Mouse (Mus musculus): ENCODE data around the gene Nelfb. TPM values are rescaled to one million over a fixed set of nuclear protein-coding genes. Genes with fewer than 3 reads are reported as not detected.

Gene Nelfb
- polyA plus RNA-seq, 1 experiment from 2014 or later = 116 TPM

DNA sequence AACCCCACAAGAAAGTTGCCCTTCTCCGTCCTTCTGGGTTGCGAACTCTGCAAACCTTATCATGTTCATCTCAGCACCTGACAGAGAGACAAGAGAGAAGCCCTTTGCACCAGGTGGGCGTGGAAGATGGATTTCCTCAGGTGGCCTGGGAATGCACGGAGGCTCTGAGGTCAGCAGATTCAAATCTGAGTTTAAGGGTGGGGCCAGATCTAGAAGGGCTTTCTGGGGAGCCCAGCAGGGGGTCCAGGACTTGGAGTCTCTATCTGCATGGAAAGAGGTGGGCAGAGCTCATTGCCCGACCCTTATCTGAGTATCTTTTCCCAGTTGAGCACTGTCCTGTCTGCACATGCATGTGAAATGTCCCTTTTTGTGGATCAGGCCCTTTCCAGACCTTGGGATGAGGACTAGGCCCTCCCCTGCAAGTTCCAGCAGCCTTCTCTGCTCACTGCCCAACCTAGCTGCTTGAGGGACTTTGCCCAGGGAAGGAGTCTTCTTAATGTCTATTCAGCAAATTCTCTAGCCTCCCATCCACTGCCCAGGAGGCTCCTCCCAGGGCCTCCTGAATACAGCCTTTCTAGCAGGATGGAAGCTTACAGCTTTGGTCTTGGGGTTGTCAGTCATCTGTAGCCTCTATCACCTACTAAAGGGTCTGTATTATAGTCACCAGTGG lies 23.4 kb upstream of the Nelfb start:
- ATAC-seq = no peak
- no peak overlapping the region for H3K4me2 ChIP-seq (ENCODE audit: low read length)
- no peaks in the 10 kb centered on the region for H3K4me1 ChIP-seq (ENCODE audit: control insufficient read depth, insufficient read depth, low read length)
- no peaks in the 10 kb centered on the region for H3K9me3 ChIP-seq (replicated peaks; ENCODE audit: control insufficient read depth, low read length, poor library complexity, severe bottlenecking)
- 77% methylated on average over 5 of the region's 5 CpGs for WGBS
- H3K27ac ChIP-seq (ENCODE audit: low read length) = no peak overlapping the region
- H3K4me3 ChIP-seq (ENCODE audit: low read depth, low read length) = no peak overlapping the region
- H3K27me3 ChIP-seq (ENCODE audit: control insufficient read depth, insufficient read depth, low read depth, low read length) = peaks cover 7% of the 10 kb centered on the region; the same call in 1 of the 2 replicates
- H3K9ac ChIP-seq (ENCODE audit: low read depth, low read length) = no peak overlapping the region
- H3K36me3 ChIP-seq (ENCODE audit: control insufficient read depth, insufficient read depth, low read length) = no peaks in the 10 kb centered on the region

DNA sequence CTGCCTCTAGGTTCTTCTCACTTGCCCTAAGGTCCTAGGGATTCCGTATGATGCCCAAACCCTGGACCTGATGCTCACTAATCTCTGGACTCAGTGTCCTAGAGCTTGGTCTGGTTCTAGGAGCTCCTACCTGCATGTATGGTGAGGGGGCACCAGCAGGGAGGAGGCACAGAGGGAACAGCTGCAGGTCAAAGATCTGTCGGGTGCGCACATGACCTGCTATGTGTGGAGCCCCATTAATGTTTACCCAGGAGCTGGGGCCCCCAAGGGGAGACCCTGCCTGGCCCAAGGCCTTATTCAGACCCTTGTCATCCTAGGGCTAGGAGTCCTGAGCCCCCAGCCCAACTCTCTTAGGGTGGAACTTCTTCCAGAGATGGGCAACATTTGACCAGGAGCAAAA lies 22.8 kb upstream of the Nelfb start, which contains the start of gene Slc34a3:
TSS of gene Slc34a3 (minus strand) at position 315 of the 400 bp plus-strand sequence.
- Histone ChIP-seq H3K27ac (ENCODE audit: low read length) (no peak within 1 kb of the TSS), H3K36me3 (ENCODE audit: control insufficient read depth, insufficient read depth, low read length) (no peaks in the 10 kb centered on the region), H3K9me3 (replicated peaks; ENCODE audit: control insufficient read depth, low read length, poor library complexity, severe bottlenecking) (no peaks in the 10 kb centered on the region), H3K4me2 (ENCODE audit: low read length) (no peak within 1 kb of the TSS), H3K4me1 (ENCODE audit: control insufficient read depth, insufficient read depth, low read length) (no peaks in the 10 kb centered on the region; the same call in 1 of the 2 replicates), H3K9ac (ENCODE audit: low read depth, low read length) (no peak within 1 kb of the TSS), H3K27me3 (ENCODE audit: control insufficient read depth, insufficient read depth, low read depth, low read length) (peaks cover 7% of the 10 kb centered on the region; the same call in 1 of the 2 replicates), H3K4me3 (ENCODE audit: low read depth, low read length) (no peak within 1 kb of the TSS)
- 90% methylated on average over 3 of the region's 3 CpGs for WGBS
- ATAC-seq = no peak

DNA sequence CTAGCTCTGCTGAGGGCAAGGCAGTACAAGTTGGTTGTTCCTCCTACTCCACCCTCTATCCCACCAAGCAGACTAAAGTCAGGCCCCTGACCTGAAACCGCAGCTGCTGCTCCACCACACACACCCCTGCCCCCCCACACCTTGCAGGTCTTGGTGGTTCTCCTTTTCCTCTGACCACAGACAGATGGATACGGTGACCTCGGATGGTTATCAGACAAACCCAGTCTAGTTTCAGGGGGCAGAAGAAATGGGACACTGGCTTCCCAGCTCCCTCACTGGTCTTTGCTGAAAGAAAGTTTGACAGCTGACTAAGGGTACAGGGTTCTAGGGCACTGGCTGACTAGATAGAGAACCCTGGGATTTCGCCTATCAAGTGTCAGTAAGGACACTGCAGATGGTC lies 22.1 kb upstream of the Nelfb start:
- no peaks in the 10 kb centered on the region for H3K36me3 ChIP-seq (ENCODE audit: control insufficient read depth, insufficient read depth, low read length)
- H3K4me1 ChIP-seq (ENCODE audit: control insufficient read depth, insufficient read depth, low read length) = peaks cover 4% of the 10 kb centered on the region; the same call in 1 of the 2 replicates
- no peak overlapping the region for H3K4me3 ChIP-seq (ENCODE audit: low read depth, low read length)
- H3K4me2 ChIP-seq (ENCODE audit: low read length) = no peak overlapping the region
- H3K27me3 ChIP-seq (ENCODE audit: control insufficient read depth, insufficient read depth, low read depth, low read length) = peaks cover 7% of the 10 kb centered on the region; the same call in 1 of the 2 replicates
- 76% methylated on average over 4 of the region's 4 CpGs for WGBS
- H3K9ac ChIP-seq (ENCODE audit: low read depth, low read length) = no peak overlapping the region
- ATAC-seq = no peak
- H3K9me3 ChIP-seq (replicated peaks; ENCODE audit: control insufficient read depth, low read length, poor library complexity, severe bottlenecking) = no peaks in the 10 kb centered on the region
- H3K27ac ChIP-seq (ENCODE audit: low read length) = no peak overlapping the region

DNA sequence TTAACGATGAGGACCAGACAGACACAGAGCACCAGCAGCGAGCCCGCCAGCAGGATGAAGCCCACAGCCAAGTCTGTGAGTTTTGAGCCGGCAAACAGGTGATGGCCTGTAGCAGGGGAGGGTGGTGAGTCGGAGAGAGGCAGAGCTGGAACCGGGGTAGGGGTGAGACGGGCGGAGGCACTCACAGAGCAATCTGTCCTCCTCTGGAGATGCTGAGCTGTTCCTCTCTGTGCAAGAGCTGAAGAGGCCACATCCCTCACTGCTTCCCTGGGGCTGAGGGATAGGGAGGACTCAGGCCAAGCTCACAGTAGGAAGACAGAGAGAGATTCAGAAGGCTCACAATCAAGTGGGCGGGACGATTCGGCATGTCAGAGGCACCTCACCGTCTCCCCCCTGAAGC lies 19.7 kb upstream of the Nelfb start:
- Histone ChIP-seq H3K27ac (ENCODE audit: low read length) (no peak overlapping the region), H3K27me3 (ENCODE audit: control insufficient read depth, insufficient read depth, low read depth, low read length) (peaks cover 7% of the 10 kb centered on the region; the same call in 1 of the 2 replicates), H3K9ac (ENCODE audit: low read depth, low read length) (no peak overlapping the region), H3K4me2 (ENCODE audit: low read length) (no peak overlapping the region), H3K36me3 (ENCODE audit: control insufficient read depth, insufficient read depth, low read length) (no peaks in the 10 kb centered on the region), H3K9me3 (replicated peaks; ENCODE audit: control insufficient read depth, low read length, poor library complexity, severe bottlenecking) (no peaks in the 10 kb centered on the region), H3K4me1 (ENCODE audit: control insufficient read depth, insufficient read depth, low read length) (peaks cover 4% of the 10 kb centered on the region; the same call in 1 of the 2 replicates), H3K4me3 (ENCODE audit: low read depth, low read length) (no peak overlapping the region)
- WGBS = 57% methylated on average over 12 of the region's 12 CpGs
- no peak for ATAC-seq

DNA sequence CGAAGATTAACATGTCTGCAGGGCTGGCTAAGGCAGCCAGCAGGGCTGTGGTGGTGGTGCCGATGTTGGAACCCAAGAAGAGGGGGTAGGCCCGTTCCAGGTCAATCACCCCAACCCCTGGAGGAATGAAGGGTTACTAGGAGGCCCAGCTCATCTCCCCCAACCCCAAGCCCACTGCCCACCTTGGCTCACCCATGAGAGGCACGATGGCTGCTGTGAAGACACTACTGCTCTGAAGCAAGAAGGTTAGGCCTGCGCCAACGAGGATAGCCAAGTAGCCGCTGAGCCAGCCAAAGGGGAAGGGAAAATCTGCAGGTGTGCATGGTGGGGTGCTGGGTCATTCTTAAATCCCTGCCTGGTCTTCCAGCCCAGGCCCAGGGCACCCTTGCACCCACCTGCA lies 19.3 kb upstream of the Nelfb start:
- Histone ChIP-seq H3K9me3 (replicated peaks; ENCODE audit: control insufficient read depth, low read length, poor library complexity, severe bottlenecking) (no peaks in the 10 kb centered on the region), H3K36me3 (ENCODE audit: control insufficient read depth, insufficient read depth, low read length) (no peaks in the 10 kb centered on the region), H3K4me3 (ENCODE audit: low read depth, low read length) (no peak overlapping the region), H3K4me2 (ENCODE audit: low read length) (no peak overlapping the region), H3K27me3 (ENCODE audit: control insufficient read depth, insufficient read depth, low read depth, low read length) (peaks cover 7% of the 10 kb centered on the region; the same call in 1 of the 2 replicates), H3K27ac (ENCODE audit: low read length) (no peak overlapping the region), H3K4me1 (ENCODE audit: control insufficient read depth, insufficient read depth, low read length) (peaks cover 6% of the 10 kb centered on the region), H3K9ac (ENCODE audit: low read depth, low read length) (no peak overlapping the region)
- no peak for ATAC-seq
- WGBS = 88% methylated on average over 7 of the region's 7 CpGs

DNA sequence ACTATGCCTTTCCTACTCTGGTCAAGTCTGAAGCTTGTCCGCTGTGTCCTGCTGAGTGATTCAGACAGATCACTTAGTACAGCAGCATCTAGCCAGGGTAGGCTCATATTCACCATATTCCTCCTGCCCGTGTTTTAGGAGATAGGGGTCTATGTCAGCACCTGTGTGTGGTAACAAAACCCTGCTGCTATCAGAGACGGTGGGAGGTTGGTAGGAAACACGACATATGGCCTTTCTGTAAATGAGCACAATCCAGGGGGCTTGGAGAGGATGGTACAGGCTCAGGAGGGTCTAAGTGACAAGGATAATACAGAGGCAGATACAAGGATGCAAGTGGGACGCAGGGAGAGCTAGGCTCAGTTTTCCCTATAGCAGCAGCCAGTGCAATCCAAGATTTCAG lies 18.3 kb upstream of the Nelfb start:
- 83% methylated on average over 5 of the region's 5 CpGs for WGBS
- Histone ChIP-seq H3K4me2 (ENCODE audit: low read length) (no peak overlapping the region), H3K9ac (ENCODE audit: low read depth, low read length) (no peak overlapping the region), H3K4me1 (ENCODE audit: control insufficient read depth, insufficient read depth, low read length) (peaks cover 9% of the 10 kb centered on the region), H3K9me3 (replicated peaks; ENCODE audit: control insufficient read depth, low read length, poor library complexity, severe bottlenecking) (no peaks in the 10 kb centered on the region), H3K27me3 (ENCODE audit: control insufficient read depth, insufficient read depth, low read depth, low read length) (peaks cover under 1% of the 10 kb centered on the region; the same call in 1 of the 2 replicates), H3K4me3 (ENCODE audit: low read depth, low read length) (no peak overlapping the region), H3K36me3 (ENCODE audit: control insufficient read depth, insufficient read depth, low read length) (no peaks in the 10 kb centered on the region), H3K27ac (ENCODE audit: low read length) (no peak overlapping the region)
- no peak for ATAC-seq

DNA sequence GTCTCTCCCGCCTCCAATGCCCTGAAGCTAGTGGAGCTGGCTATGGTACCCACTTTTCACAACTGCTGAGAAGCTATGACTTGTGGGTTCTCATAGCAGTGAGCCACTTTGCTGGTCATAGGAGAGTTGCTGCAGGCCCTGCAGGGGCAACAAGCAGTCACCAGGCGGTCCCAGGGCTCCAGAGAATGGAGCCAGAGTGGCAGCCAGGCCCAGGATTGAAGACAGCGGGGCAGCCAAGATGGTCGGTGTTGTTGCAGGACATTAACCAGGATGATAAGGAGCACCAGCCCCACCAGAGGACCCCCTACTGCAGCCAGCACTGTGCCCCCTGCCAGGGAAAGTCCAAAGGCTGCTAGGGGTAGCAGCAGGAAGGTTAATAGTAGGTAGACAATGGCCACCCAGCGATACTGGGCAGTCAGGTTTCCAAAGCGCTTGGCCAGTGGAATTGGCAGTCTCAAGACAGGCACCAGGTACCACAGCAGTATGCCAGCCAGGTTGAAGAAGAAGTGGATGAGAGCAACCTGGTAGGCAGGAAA lies 17.8 kb upstream of the Nelfb start:
- H3K27ac ChIP-seq (ENCODE audit: low read length) = no peak overlapping the region
- no peak overlapping the region for H3K4me3 ChIP-seq (ENCODE audit: low read depth, low read length)
- H3K27me3 ChIP-seq (ENCODE audit: control insufficient read depth, insufficient read depth, low read depth, low read length) = no peaks in the 10 kb centered on the region; the same call in 1 of the 2 replicates
- H3K4me2 ChIP-seq (ENCODE audit: low read length) = no peak overlapping the region
- H3K9me3 ChIP-seq (replicated peaks; ENCODE audit: control insufficient read depth, low read length, poor library complexity, severe bottlenecking) = no peaks in the 10 kb centered on the region
- no peak overlapping the region for H3K9ac ChIP-seq (ENCODE audit: low read depth, low read length)
- H3K36me3 ChIP-seq (ENCODE audit: control insufficient read depth, insufficient read depth, low read length) = no peaks in the 10 kb centered on the region
- 72% methylated on average over 6 of the region's 6 CpGs for WGBS
- H3K4me1 ChIP-seq (ENCODE audit: control insufficient read depth, insufficient read depth, low read length) = peaks cover 9% of the 10 kb centered on the region
- ATAC-seq = no peak

DNA sequence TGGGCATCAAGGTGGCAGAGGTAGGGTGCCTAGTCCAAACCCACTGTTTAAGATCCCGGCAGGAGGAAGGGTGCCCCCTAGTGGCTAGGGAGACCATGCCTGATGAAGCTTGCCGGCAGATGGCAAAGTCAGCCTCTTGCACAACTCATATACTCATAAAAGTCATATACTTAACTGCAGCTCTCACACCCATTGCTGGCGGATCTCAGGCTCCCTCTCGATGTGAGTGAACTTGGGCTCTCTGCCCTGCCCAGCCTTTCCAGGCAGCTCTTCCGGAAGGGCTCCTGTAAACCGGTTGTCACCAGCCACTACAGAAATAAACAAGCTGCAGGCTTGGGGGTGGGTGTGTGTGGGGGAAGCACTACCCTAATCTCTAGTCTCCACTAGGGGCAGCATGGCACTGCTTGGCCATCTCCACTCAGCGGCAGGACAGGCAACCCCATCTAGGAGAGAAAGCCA lies 17.2 kb upstream of the Nelfb start:
- WGBS = 1% methylated on average over 7 of the region's 7 CpGs
- peaks cover 12% of the 10 kb centered on the region for H3K4me1 ChIP-seq (ENCODE audit: control insufficient read depth, insufficient read depth, low read length)
- ATAC-seq = no peak
- no peaks in the 10 kb centered on the region; the same call in 1 of the 2 replicates for H3K27me3 ChIP-seq (ENCODE audit: control insufficient read depth, insufficient read depth, low read depth, low read length)
- no peak overlapping the region for H3K9ac ChIP-seq (ENCODE audit: low read depth, low read length)
- H3K4me3 ChIP-seq (ENCODE audit: low read depth, low read length) = peak overlapping the region; percentile 3; the same call in 1 of the 2 replicates
- H3K9me3 ChIP-seq (replicated peaks; ENCODE audit: control insufficient read depth, low read length, poor library complexity, severe bottlenecking) = no peaks in the 10 kb centered on the region
- peak overlapping the region; percentile 2; the same call in 1 of the 2 replicates for H3K27ac ChIP-seq (ENCODE audit: low read length)
- peak overlapping the region; percentile 25 for H3K4me2 ChIP-seq (ENCODE audit: low read length)
- no peaks in the 10 kb centered on the region for H3K36me3 ChIP-seq (ENCODE audit: control insufficient read depth, insufficient read depth, low read length)

DNA sequence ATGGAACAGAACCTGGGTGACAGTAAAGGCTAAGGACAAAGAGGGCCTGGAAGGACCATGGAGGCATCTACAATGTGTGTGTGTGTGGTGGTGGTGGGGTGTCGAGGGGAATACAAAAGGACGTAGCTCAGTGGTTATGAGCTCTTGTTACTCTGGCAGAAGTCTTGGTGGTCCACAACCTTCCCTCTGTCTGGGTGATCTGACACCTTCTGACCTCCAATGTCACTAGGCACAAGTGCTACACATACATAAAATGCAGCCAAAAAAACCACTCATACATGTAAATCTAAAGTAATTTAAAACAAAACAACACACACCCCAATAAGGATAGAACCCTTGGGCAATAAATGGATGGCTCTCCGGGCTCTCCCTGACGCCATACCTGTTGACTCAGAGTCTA lies 16.1 kb upstream of the Nelfb start:
- Histone ChIP-seq H3K27me3 (ENCODE audit: control insufficient read depth, insufficient read depth, low read depth, low read length) (no peaks in the 10 kb centered on the region; the same call in 1 of the 2 replicates), H3K27ac (ENCODE audit: low read length) (no peak overlapping the region), H3K36me3 (ENCODE audit: control insufficient read depth, insufficient read depth, low read length) (no peaks in the 10 kb centered on the region), H3K9ac (ENCODE audit: low read depth, low read length) (no peak overlapping the region), H3K4me1 (ENCODE audit: control insufficient read depth, insufficient read depth, low read length) (peaks cover 15% of the 10 kb centered on the region), H3K4me2 (ENCODE audit: low read length) (no peak overlapping the region), H3K4me3 (ENCODE audit: low read depth, low read length) (no peak overlapping the region), H3K9me3 (replicated peaks; ENCODE audit: control insufficient read depth, low read length, poor library complexity, severe bottlenecking) (no peaks in the 10 kb centered on the region)
- WGBS = 90% methylated on average over 4 of the region's 4 CpGs
- ATAC-seq = no peak
